Mouse (Mus musculus): Measurements from ENCODE around the gene Aph1b.

The Aph1b gene

DNA sequence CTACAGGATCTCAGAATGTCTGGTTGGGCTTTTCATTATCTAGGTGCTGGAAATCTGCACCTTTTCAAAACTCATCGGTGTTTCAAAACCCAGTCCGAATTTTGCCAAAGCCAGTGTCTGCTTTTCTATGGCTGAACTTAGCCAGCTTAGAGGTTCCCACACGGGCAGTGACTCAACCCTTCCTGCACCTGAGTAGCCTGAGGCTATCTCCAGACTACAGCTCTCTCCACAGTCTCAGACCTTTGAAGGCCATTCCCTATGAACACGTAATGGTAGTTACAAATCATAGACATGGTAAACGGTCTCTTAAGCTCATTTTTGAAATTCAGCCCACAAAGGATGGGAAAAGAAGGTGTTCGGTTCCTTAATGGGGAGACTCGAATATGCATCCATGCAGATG, 55.8 kb downstream of the Aph1b start:
- no peak for DNase-seq (ENCODE audit: low spot score)

DNA sequence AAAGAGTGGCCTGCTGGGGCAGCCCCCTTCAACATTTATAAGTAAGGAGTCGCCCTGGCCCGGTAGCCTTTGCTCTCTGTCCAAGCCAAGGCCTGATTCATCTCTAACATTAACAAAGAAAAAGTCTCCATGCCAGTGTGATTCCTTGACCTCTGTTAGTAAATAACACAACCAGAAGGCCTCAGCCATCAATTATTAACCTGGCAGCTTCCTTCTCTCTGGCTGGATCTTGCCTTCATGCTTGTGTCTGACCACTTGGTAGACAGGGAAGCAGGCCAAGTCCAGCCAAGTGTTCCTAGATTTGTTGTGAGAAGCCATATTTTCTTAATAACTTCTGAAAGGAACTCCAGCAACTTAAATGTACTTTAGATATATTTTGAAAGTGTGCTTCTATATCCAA, 58.7 kb downstream of the Aph1b start:
- no peak for DNase-seq (ENCODE audit: low spot score)

DNA sequence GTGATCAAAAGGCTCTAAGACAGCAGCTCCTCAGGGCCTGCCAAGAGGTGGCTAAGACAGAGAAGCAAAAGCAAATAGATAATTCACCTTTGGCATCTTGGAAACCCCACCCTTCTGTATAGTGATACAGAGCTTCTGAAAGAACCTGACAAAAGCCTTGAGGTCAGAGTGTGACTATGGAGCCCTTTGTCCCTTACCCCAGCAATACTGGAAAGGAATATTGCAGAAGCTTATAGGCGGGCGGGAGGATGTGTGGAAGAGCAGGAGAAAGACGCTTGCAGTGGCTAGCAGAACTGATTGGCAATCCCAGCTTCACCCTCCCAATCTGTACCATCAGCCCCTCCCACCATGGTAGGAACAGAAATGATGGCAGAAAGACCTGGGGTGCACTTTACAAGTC, 59.3 kb downstream of the Aph1b start:
- no peak for DNase-seq (ENCODE audit: low spot score)

DNA sequence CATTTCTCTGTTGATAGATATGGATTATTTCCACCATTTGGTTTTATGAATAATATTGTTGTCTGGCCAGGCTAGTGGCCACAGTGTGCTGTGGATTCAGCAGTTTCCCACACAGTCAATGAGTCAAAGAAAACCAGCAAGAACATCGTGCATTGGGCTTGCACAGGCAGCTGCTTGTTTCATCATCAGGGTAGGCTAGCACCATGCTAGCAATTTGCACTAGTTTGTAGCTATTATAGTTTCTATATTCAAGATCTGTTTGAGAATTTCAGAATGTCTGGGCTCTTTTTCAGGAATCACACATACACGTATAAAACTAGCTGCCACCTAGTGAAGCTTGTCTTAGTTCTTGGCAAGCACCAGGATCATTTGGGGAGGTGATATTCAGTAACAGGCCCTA, 60.2 kb downstream of the Aph1b start:
- no peak for DNase-seq (ENCODE audit: low spot score)

DNA sequence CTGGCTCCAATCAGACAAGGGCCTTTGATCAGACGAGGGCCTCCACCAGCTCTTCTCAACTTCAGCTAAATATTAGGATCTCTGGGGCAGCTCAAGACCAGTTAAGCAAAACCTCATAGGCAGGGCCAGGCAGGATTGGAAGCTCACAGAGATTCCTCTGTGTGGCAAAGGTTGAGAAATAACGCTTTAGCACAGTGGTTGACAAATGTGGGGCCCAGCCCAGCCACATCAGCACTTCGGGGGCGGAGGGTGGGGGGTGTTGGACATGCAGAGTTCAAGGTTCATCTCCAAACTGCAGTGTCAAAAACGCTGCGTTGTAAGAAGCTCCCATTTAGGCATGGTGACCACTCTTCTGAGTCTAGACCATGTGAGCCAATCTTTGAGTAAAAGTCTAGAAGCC, 60.7 kb downstream of the Aph1b start:
- no peak for DNase-seq (ENCODE audit: low spot score)

DNA sequence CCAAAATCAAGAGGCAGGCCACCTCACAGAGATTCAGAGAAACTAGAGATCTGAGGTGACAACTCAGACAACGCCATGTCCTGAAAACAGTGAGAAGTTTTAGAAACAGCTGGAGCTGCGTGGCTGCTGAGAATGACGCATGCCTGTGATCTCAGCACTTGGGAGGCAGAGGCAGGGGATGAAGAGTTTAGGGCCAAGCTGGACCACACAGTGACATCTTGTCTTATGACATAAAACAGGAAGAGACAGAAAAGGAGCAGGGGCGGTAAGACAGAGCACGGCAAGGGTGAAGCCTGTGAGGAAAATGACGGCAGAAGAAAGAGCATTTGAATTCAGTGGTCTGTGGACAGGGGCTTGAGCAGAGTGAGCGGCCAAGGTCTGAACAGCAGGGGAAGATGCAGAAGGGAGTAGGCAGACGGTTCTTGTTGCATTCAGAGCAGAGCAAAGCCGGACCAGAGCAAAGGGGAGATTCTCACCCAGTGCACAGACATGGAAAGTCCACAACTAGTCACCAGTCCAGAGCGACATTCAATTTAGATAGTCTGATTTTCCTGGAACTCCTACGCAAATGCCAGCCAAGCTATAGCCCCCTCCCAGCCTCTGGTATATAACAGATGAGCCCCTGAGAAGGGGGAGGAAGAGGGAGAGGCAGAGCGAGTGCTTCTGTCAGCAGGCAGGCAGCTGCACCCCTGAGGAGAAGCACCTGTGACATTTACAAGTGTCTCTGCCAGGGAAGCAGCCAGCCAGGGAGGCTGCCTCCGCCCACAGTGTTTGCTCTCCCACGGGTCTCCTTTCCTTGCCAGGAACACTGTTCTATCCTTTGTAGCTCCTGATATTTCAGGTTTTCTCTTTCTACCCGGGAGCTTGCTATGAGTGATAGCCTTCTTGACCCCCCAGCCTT, 62.2 kb downstream of the Aph1b start:
- no peak for DNase-seq (ENCODE audit: low spot score)

DNA sequence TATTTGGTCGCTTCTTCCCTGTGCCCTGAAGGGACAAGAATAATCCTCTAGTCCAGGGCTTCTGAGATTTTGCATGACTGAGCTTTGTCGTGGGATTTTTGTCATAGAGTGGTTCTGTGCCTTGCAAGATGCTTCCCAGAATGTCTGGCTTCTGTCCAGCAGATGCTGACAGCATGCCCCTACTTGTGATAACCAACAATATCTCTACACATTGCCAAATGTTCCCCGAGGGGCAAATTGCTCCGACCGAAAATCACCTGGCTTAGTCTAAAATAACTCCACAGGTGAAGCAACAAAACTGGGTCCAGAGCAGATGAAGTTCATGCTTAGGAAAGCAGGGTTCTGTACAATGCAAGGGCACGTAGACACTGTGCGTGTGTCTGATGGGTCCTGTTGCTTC, 64.0 kb downstream of the Aph1b start:
- DNase-seq (ENCODE audit: low spot score), result no peak

DNA sequence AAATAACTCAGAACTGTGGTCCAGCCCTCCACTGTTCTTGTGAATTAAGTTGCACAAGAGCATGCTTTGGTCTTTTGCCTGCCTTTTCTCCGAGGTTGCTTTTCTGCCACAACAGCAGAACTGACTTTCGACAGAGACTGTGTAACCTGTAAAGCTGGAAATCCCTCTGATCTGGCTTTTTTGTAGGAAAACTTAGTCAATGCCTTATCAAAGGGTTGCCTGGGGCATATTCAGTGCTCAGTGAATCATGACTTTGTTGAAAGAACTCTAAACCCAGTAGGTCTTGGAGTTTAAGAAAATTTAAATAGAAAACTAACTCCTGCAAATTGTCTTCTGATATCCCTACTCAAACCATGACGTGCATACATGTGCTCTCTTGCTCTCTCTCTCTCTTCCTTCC, 64.7 kb downstream of the Aph1b start:
- no peak for DNase-seq (ENCODE audit: low spot score)

DNA sequence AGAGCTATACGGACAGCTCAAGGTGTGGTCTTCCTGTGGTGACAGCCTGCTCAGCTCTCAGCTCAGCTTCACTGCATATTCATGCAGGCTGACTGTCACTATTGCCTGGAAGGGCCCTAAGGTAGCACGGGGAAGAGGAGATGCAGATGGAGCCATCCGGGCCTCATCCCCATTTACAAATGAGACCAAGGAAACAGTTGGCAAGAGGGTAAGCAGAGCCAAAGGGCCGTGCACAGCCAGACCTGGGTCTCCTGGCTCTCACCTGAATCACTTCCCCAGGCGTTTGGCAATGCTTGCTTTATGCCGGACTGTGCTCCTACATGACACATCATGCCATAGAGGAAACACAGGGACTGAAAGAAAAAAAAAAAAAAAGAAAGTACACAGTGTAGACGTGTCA, 68.0 kb downstream of the Aph1b start:
- no peak for DNase-seq (ENCODE audit: low spot score)

DNA sequence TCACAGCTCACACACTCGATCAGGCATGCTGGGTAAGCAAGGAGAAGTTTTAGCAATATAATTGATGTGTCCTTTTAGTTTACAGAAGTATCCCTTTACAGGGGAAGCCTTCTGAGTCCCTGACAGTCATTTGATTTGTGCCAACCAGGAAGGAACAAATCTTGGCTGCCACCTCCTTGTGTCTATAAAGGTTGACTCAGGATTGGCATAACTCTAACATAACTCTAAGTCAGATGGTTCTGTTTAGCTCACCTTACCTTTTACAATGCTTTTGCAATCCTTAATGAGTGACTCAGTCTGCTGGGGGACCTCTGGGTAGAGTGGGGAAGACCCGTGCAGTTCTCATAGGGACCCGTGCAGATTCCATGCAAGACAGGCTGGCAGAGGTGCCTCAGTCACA, 69.7 kb downstream of the Aph1b start:
- no peak for DNase-seq (ENCODE audit: low spot score)
